Mouse (Mus musculus): ENCODE results near the gene Olfr1198.

Gene Olfr1198

DNA sequence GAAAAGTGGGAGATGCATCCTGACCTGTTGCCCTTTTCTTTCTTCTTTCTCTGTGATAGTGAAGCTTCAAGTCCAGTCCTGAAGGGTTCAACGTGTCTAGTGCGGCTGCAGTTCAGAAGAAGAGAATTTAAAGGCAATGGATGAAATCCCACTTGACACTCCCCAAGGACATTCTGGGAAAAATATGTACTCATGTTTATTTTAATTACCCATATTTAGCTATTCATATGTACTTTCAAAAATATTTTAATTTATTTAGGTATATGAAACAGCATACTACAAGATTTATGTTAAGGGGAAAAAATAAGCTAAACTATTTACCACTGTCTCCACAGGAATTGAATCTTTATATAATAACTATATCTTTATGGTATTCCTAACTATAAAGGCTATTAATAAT, at the start of gene Olfr1198:
Gene Olfr1198 (minus strand): TSS at position 101 of the 400 bp plus-strand sequence.
- DNase-seq (ENCODE audit: low spot score in 2 of 2) = no peak

DNA sequence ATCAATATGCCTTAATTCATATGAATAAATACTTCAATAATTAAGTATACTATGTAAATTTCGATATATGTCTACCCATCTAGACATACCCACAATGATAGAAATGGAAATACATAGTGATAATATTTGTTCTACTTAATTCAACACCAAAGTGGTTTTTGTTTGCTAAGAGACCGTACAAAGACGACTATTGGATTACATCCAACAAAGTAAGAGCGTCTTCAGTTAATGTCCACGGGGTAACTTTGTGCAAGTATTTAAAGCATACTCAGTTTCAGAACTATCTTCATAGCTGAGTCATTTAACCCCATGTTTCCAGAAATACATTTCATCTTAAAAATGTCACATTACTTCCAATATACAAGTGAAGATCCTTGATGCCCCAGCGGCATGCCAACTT, 41.6 kb upstream of the Olfr1198 start, which contains the start of gene Olfr1201:
Gene Olfr1201 (plus strand): TSS at position 301 of the 400 bp plus-strand sequence.
- DNase-seq (ENCODE audit: low spot score in 2 of 2) = no peak

- no peak for DNase-seq (ENCODE audit: low spot score in 2 of 2)
Observed at GRCm38 (mm10) chr2:88770388-88770787, 19.2 kb upstream of the Olfr1198 start, which contains the start of gene Olfr1200. Gene Olfr1200 (minus strand): TSS chr2:88770488.

DNA sequence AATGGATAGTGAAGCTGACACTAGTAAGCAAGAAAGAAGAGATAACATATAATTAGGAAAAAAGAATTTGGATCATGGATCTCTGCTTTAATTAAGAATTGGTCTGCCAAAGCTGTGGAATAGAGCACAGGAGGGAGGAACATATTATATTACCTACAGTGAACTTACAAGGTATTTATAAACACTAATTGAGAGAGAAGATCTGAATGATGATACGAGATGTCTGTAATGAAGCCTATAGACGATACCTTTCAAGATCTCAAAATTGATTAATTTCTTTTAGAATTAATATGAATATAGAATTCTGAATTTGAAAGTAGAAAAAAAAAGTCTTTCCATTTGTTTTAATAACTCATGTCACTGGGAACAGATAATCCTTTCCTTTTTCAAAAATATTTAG, 9.2 kb upstream of the Olfr1198 start, which contains the start of gene Olfr1199:
Gene Olfr1199 (minus strand): TSS at position 101 of the 400 bp plus-strand sequence.
- no peak for DNase-seq (ENCODE audit: low spot score in 2 of 2)

- DNase-seq (ENCODE audit: low spot score in 2 of 2) = no peak
Observed at GRCm38 (mm10) chr2:88743379-88743778, 7.8 kb downstream of the Olfr1198 start.

- no peak for DNase-seq (ENCODE audit: low spot score in 2 of 2)
Observed at GRCm38 (mm10) chr2:88732266-88732665, 18.9 kb downstream of the Olfr1198 start, which contains the start of gene Olfr1197. Gene Olfr1197 (minus strand): TSS chr2:88732366.

DNA sequence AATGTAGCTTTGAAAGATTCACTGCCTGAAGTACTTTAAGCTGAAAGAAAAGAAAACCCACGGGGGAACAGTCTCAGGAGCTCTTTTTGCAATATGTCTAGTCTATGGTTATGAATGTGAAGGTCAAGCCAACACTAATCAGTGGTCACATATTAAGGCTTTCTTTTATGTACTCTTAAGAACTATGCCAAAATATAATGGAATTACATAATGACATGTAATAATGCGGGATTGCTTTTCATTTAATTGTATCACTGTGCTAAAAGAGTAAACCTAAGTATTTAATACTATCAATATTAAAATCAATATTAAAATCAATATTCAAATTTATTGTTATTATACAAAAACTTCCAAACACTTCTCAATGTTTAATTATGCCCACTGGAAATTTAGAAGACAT, 46.7 kb downstream of the Olfr1198 start, which contains the start of gene Olfr1196:
Gene Olfr1196 (minus strand): TSS at position 101 of the 400 bp plus-strand sequence.
- DNase-seq (ENCODE audit: low spot score in 2 of 2) = no peak

All from right cerebral cortex, adult 2 months (tissue).